Mouse (Mus musculus) myocyte (in vitro differentiated cells): ENCODE measurements at regions not wholly inside any gene's neighbourhood (a gene's known extent, or its start where the extent isn't known, plus 50 kb on each side); places are given as distances from the start of the nearest gene placed in this dataset.

Experiments used
- E2F4 ChIP-seq: IDR thresholded peaks from one replicate; pipeline ENCODE4 v1.6.1; 2011; ENCODE audit warnings: mild to moderate bottlenecking, control low read depth, moderate library complexity; ENCODE audit not compliant: insufficient read depth
- MAX ChIP-seq: IDR thresholded peaks from one replicate; pipeline ENCODE4 v1.6.1; 2011; ENCODE audit warnings: low read depth, mild to moderate bottlenecking, control low read depth
- MYOD1 ChIP-seq, 3 experiments: IDR thresholded peaks; one replicate each; pipeline ENCODE4 v1.6.1; 2011; ENCODE audit warnings: control low read depth in 2 of 3, low read depth in 2 of 3, mild to moderate bottlenecking in 2 of 3, moderate library complexity in 1 of 3; ENCODE audit not compliant: insufficient read length in 2 of 3, control insufficient read depth in 1 of 3
- MYOG ChIP-seq, 3 experiments: IDR thresholded peaks; one replicate each; pipeline ENCODE4 v1.6.1; 2011; ENCODE audit warnings: control low read depth in 2 of 3, low read depth in 2 of 3, mild to moderate bottlenecking in 2 of 3; ENCODE audit not compliant: insufficient read length in 2 of 3, control insufficient read depth in 1 of 3, insufficient read depth in 1 of 3
- POLR2A ChIP-seq: IDR thresholded peaks from one replicate; pipeline ENCODE4 v1.6.1; 2011; ENCODE audit warnings: low read depth, mild to moderate bottlenecking, control low read depth, moderate library complexity; ENCODE audit not compliant: insufficient read length
- POLR2AphosphoS2 ChIP-seq: IDR thresholded peaks from one replicate; pipeline ENCODE4 v1.6.1; 2011; ENCODE audit warnings: low read depth, control low read depth; ENCODE audit not compliant: insufficient read length
- TCF12 ChIP-seq: IDR thresholded peaks from one replicate; pipeline ENCODE4 v1.6.1; 2011; ENCODE audit warnings: mild to moderate bottlenecking, control low read depth; ENCODE audit not compliant: poor library complexity, insufficient read depth, severe bottlenecking
- USF1 ChIP-seq: IDR thresholded peaks from one replicate; pipeline ENCODE4 v1.6.1; 2011; ENCODE audit warnings: low read depth, mild to moderate bottlenecking, control low read depth, moderate library complexity

DNA sequence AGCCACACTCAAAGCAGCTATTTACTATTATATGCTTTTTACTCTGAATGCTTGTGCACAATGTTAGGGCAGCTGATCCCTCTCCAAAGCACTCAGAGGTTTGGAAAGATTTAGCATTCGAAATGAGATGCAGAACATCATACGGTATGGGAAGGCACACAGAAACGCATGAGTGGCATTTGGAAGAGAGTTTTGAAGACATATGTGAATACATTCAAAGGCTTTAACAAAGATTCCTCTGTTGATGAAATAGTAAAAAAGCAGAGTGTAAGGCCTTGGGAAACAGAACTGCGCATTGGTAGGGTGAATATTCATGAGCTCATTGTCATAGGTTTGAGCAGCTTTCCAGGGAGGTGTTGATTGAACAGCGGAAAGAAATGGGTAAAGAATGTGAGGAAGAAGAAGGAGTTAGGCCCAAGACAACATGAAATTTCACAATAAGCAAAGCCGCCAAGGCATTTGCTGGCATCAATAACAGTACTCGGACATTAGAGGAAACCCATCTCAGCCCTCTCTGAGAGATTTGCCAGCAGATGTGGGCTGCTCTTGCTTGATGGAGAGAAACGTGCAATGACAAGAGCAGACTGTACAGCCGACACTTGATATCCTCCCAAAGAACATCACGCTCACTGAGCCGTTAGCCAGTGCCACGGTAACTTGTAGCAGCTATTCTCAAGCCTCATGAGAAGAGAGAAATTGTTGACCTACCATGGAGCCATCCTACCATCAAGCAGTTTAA is 469.0 kb upstream of the 5930422O12Rik start:
- TF ChIP-seq TCF12, result no peak
- no peak for TF ChIP-seq POLR2A
- TF ChIP-seq POLR2AphosphoS2, result no peak
- no peak for TF ChIP-seq MAX
- TF ChIP-seq E2F4, result no peak
- TF ChIP-seq MYOD1 (IDR thresholded peaks at IDR 0.05; ENCODE audit: control insufficient read depth in 1 of 3, insufficient read length in 2 of 3, low read depth in 2 of 3), result no peak
- TF ChIP-seq MYOG (IDR thresholded peaks at IDR 0.05; ENCODE audit: control insufficient read depth in 1 of 3, insufficient read depth in 1 of 3, insufficient read length in 2 of 3, low read depth in 2 of 3), result no peak
- TF ChIP-seq USF1, result no peak
